Mouse (Mus musculus): ENCODE results near the gene Srm.

Gene Srm

DNA sequence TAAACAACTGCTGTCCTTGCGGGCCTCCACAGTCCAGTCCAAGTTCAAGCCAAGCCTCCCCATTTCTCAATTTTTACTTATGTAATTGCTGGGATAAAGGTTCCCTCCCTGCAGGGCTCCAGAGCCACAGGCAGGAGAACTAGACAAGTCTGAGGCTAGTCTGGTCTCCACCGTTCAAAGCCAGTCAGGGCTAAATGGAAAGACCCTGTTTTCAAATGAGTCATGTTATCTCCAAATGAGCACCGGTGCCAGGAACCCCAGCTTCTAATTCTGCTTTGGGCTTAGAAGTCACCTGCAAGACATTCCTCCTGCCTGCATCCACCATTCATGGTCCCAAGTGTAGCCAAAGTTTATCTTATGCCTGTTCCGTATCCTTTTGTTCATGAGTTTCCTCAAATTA, 10.6 kb downstream of the Srm start:
- in situ Hi-C loops (cut with MboI): loop anchor here (25.0 kb wide), 1 partner anchor 440 kb away; the partner anchor contains the start of genes Fbxo2, Fbxo44 and Fbxo6

DNA sequence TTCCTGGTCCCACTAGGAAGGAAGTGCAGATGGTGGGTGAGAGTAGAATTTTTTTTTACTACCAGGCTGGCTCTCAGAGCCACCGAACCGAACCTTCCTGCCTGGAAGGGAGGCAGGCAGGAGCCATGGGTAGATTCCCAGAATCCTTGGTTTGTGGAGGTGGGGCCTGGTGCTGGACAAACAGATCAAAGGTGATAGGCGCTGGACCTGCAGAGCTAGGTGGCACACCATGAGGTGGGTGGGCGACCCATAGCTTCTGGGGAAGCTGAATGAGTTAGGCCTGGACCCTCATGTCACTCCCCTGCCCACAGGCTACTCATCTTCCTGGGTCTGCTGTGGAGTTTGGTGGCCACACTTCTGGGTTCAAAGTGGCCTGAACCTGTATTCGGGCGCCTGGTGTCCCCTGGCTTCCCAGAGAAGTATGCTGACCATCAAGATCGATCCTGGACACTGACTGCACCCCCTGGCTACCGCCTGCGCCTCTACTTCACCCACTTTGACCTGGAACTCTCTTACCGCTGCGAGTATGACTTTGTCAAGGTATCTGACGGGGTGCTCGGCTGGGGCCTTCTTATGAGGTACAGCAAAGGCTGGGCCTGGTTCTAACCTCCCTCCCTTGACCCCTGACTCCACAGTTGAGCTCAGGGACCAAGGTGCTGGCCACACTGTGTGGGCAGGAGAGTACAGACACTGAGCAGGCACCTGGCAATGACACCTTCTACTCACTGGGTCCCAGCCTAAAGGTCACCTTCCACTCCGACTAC, 11.2 kb downstream of the Srm start, which contains the start of gene Masp2:
TSS of gene Masp2 (plus strand) at position 198 of the 764 bp plus-strand sequence.
- in situ Hi-C loops (cut with MboI): loop anchor here (25.0 kb wide), 1 partner anchor 440 kb away; the partner anchor contains the start of genes Fbxo2, Fbxo44 and Fbxo6

DNA sequence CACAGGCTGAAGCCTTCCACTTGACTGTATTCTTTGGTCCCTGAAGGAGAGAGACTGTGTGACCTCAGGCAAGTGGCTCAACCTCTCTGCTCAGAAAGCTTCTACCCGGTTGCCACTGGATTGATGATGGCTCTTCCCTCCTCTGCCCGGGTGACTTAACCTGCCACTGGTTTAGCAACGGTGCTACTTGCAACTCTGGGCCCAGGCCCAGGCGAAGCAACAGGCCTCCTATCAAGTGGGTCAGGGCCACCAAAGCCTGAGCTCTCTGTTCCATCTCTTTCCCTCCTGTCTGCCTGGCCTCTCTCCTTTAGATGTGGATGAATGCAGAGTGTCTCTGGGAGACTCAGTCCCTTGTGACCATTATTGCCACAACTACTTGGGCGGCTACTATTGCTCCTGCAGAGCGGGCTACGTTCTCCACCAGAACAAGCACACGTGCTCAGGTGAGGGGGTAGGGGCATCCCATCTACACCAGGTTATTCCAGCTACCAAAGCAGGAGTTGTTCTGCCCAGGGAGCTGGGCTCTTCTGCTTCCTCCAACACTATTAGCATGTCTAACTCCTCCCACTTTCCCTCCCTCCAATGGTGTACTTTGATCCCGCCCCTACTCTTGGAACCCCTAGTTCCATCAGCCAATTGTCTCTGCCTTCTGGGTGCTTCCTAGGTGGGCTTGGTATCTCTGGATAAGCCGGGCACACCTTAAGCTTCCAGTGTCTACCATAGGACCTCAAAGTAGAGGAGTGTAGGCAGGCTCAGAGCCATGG, 12.3 kb downstream of the Srm start:
- in situ Hi-C loops (cut with MboI): loop anchor here (25.0 kb wide), 1 partner anchor 441 kb away; the partner anchor contains the start of genes Fbxo2, Fbxo44 and Fbxo6

DNA sequence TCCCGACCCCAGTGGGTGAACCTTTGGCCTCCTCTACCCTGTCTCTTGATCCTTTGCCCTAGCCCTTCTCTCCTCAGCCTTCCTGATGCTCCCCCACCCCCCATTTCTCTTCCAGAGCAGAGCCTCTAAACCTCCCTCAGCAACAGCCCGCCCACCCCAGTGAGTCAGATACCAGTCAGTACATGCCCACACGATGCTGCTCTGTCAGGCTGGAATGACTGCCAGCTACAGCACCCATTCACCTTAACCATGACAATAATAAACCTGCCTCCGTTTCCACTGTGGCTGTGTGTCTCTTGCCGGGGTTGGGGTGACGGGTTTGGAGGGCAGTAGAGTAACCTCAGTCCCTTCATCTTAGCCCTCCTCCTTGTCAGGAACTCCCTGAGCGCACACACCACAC, 12.8 kb downstream of the Srm start:
- in situ Hi-C loops (cut with MboI): loop anchor here (25.0 kb wide), 1 partner anchor 442 kb away; the partner anchor contains the start of genes Fbxo2, Fbxo44 and Fbxo6

DNA sequence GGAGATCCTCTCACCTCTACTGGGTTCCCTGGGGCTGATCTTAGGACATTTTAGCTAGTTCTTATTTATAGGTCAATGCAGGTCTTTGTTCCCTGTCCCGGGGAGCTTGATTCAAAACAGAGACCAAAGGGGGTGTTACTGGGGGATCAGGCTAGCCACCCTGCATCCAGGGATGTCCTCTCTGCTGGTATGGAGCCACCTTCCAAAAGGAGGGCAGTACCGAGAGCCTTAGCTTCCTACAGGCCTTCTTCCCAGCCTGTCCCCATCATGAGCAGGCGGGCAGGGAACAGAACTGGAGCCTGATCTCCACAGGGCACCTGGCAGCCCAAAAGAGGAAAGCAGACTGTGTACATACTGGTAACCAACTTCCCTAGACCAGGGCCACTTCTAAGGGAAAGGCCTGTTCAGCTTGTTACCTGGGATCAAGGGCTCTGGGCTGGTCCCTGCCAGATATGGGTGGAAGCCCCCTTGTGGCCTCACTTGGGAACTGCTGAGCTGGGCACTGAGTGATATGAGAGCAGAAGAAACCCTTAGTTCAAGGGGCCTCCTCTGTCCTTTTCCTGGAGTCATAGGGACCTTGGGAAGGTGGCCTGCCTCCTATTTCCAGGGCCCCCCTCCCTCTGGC, 13.3 kb downstream of the Srm start:
- in situ Hi-C loops (cut with MboI): loop anchor here (25.0 kb wide), 1 partner anchor 442 kb away; the partner anchor contains the start of genes Fbxo2, Fbxo44 and Fbxo6

DNA sequence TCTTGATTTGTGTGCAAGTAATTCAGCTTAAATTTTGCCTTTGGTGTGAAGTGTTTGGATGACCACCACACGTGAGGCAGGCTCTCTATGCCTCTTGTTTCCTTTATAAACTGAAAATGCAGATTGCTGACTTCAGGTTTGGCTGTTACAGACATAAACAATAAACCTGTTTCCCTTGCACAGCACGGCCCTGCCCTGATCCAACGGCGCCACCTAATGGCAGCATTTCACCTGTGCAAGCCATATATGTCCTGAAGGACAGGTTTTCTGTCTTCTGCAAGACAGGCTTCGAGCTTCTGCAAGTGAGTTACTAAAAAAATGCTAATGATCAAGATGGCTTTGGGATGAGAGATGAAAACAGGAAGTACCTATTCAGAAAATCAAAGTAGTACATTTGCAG, 16.5 kb downstream of the Srm start:
- in situ Hi-C loops (cut with MboI): loop anchor here (25.0 kb wide), 1 partner anchor 445 kb away; the partner anchor contains the start of genes Fbxo2, Fbxo44 and Fbxo6

DNA sequence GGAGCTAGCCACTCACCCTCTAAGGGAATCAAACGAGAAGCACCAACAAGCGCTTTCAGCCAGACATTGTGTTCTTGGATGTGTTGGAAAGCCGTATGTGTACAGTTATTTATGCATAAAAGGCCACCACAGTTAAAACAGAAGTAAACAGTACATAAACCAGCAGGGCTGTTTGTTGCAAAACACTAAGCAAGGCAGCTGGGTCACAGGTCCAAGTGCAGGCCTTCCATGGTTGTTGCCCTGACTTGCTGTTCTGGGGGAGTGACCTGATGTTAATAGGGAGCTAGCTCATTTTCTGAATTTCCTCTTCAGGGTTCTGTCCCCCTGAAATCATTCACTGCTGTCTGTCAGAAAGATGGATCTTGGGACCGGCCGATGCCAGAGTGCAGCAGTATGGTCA, 18.5 kb downstream of the Srm start:
- in situ Hi-C loops (cut with MboI): loop anchor here (25.0 kb wide), 1 partner anchor 448 kb away; the partner anchor contains the start of genes Fbxo2, Fbxo44 and Fbxo6

DNA sequence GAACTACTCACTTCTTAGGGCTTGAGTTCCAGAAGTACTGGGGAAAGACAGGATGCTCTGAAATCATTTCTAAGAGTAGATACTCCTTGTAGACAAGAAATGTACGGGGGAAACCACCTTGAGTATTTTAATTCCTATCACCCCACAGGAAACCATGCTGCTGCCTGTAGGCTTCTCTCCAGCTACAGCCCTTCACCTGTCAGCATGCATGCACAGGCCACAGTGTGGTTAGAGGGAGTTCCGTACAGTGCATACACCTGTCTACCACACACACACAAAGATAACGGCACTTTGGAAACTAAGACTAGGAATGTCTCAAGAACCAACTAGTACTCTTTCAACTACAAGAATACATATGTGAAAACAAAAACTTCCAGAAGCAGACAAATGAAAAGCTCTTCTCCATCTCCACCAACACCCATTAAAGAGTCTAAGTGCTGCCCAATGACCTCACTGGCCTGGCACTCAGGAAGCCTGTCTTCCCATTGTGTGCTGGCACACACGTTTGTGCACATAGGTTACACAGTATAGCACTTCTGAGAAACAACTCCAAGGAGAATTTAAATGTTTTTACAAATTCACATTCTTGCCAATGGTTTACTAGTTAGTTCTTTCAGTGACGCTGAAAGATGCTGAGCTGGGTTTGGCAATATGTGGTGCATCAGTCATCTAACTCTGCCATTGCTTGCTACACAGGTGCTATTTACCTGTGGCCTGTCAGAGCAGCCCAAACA, 19.5 kb downstream of the Srm start:
- in situ Hi-C loops (cut with MboI): loop anchor here (25.0 kb wide), 1 partner anchor 448 kb away; the partner anchor contains the start of genes Fbxo2, Fbxo44 and Fbxo6

DNA sequence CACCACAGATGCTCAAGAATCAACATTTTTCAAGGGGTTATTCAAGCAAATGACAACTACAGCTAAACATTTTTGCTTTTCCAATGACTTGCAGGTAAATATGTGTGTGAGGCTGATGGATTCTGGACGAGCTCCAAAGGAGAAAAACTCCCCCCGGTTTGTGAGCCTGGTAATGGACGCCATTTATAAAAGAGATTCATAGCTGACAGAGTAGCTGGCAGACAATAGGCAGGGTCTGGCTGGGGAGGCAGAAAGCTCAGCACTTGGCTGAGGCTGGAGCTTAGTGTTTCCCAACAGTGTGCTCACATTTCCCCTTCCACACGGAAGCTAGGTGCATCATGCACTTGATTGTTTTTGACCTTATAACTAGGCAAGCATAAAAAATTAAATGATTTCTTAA, 21.3 kb downstream of the Srm start:
- in situ Hi-C loops (cut with MboI): loop anchor here (25.0 kb wide), 1 partner anchor 450 kb away; the partner anchor contains the start of genes Fbxo2, Fbxo44 and Fbxo6

DNA sequence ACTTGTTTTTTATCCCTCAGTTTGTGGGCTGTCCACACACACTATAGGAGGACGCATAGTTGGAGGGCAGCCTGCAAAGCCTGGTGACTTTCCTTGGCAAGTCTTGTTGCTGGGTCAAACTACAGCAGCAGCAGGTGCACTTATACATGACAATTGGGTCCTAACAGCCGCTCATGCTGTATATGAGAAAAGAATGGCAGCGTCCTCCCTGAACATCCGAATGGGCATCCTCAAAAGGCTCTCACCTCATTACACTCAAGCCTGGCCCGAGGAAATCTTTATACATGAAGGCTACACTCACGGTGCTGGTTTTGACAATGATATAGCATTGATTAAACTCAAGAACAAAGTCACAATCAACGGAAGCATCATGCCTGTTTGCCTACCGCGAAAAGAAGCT, 22.4 kb downstream of the Srm start:
- in situ Hi-C loops (cut with MboI): loop anchor here (25.0 kb wide), 1 partner anchor 451 kb away; the partner anchor contains the start of genes Fbxo2, Fbxo44 and Fbxo6

DNA sequence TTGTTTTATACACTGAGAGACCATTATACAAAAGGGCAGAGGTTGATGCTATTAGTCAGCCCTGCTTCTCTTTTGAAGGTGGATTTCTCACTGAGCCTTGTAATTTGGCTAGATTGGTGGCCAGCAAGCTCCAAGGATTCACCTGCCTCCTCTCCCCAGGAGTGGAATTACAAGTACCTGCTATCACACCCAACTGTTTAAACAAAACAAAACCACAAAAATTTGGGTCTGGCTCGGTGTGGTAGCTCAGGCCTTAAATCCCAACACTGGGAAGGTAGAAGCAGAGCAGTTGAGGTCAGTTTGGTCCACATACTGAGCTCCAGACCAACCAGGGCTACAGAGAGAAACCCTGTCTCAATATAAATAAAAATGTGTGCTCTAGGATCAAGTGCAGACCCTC, 28.5 kb downstream of the Srm start:
- in situ Hi-C loops (cut with MboI): loop anchor here (25.0 kb wide), 1 partner anchor 458 kb away; the partner anchor contains the start of genes Fbxo2, Fbxo44 and Fbxo6

DNA sequence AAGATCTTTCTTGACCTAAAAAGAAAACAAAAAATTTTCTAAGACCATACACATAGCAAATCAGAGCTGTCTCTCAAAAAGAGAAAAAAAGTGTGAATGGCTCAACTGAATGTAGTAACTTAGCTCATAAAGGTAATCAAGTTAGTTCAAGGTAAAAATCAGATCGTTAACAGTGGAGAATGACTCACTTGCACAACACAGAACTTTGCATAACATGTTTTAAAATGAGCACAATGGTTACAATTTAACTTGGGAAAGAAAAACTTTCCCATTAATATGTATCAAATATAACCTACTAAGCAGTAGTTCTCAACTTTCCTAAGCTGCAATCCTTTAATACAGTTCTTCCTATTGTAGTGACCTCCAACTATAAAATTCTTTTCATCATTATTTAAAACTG, 29.4 kb downstream of the Srm start:
- in situ Hi-C loops (cut with MboI): loop anchor here (25.0 kb wide), 1 partner anchor 458 kb away; the partner anchor contains the start of genes Fbxo2, Fbxo44 and Fbxo6

DNA sequence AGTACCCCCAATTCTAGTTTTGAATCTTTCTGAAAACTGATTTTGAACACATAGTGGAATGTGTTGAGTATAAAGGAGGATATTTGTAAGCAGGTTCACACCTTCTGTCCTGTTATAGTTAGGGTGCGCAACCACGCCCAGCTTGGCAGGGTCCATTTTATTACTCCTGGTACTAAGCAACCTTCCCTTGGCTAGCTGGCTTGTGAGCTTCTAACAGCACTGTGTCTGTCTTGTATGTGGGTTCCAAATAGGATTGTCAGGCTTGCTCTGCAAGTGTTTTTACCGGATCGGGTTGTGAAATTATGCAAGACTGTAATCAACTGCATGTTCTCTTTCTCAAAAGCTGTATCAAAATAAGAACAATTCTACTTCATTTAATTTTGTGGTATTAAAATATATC, 31.2 kb downstream of the Srm start:
- in situ Hi-C loops (cut with MboI): loop anchor here (25.0 kb wide), 1 partner anchor 460 kb away; the partner anchor contains the start of genes Fbxo2, Fbxo44 and Fbxo6

DNA sequence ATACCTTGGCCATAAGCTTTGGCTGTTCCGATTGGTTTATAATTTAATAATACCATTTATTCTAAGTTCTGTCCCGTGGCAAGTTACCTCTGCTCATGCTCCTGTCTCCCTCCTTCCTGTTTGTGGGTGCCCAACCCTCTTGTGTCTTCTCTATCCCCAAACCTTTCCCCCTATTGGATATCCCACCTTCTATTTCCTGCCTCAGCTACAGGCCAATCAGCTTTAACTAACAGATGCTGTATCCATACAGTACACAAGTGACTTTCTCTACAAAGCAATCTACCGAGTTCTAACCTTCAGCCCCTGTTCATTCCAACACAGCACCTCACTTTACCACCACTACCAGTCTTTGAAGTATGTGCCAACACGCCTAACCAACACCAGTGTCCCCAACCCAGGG, 32.3 kb downstream of the Srm start:
- in situ Hi-C loops (cut with MboI): loop anchor here (25.0 kb wide), 1 partner anchor 461 kb away; the partner anchor contains the start of genes Fbxo2, Fbxo44 and Fbxo6

DNA sequence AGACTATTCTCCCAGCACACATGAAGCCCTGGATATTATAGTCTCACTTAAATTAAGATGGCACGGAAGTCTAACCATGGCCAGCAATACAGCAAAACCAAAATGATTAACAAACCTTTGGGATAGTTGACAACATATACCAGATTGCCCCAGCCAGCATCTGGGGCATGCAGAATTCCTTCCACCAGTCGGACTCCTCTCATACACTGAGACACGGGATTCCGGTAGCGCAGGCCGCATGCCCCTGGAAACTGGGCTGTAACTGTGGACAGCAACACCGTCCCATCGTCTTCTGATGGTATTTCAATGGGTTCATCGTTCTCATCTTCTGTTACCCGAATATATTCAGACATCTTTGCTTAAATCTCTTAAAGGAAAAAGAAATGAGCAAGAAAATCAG, 33.7 kb downstream of the Srm start:
- in situ Hi-C loops (cut with MboI): no loop called here

DNA sequence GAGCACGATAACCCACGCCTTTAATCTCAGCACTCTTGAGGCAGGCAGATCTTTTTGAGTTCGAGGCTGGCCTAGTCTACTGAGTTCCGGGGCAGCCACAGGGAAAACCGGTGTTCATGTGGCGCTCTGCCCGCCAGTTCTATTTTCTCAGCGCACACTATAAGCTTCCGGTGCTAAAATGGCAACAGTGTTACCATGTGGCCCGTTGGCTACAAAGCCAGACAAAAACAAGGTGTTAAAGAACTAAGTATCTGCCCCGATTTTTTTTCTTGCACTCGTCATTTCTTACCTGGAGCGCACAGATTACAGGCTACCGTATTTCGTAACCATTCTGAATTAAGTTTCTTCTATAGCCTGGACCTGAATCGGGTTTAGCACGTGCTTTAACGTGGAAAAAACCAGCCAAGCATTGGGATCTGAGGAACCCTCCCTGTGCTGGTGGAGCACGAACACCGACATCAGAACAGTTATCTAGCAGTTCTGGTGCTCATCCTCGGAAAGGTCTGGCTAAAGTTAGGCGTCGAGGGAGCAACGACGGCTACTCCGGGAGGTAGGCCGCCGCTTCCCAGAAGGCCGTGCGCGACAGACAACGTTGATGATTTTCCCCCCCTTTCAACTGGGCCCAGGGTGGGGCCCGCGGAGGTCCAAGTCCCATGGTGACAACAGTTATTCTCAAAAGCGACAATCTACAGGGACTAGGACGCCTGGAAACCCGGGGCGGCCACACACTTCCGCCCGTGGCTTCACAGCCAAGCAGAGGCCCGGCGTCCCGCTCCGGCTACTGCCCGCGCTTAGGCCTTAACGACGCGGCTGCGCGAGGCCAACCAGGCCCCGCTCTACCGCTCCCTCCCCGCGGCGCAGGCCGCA, 34.7 kb downstream of the Srm start:
- in situ Hi-C loops (cut with MboI): no loop called here

DNA sequence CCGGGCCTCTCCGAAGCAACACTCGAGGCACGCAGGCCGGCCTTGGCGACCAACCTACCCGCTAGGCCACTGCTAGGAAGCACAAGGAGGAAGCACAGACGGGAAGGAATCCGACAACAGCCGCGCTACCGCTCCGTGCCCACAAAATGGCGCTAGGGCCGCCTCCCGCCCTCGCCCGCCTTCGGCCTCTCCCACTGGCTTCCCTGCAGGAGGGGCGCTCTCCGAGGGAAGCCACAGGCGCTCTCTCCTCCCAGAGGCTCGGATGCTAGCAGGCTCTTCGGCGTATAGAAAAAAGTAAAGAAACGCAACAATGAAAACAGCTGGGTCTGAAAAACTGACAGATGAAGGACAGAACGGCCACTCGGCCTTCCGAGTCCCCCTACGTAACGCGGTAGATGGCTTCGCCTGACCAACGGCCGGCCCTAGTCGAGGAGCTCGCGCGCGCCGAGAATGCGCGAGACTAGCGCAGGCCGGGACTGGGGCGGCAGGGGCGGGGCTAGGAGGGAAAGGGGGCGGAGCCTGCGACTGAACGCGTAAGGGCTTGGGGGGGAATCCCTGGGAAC, 35.4 kb downstream of the Srm start, which contains the start of gene Tardbp:
TSS of gene Tardbp (minus strand) at position 397 of the 563 bp plus-strand sequence.
- in situ Hi-C loops (cut with MboI): no loop called here

DNA sequence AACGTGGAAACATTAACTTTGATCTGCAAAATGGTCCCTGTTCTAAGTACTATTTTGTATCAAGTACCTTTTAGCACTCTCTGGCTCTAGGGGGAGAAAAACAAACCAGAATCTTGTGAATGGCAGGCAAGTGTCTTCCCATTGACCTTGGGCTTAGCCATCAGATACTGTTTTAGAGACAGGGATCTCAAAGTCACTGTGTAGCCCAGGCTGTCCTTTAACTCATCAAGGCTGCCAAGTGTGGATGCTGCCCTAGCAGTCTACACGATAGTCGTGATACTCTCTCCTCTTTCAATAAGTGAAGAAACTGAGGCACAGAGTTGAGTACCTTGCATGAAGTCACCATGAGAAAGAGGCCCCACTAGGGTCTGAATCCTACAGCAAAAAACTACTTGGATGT, 35.9 kb downstream of the Srm start:
- in situ Hi-C loops (cut with MboI): no loop called here

DNA sequence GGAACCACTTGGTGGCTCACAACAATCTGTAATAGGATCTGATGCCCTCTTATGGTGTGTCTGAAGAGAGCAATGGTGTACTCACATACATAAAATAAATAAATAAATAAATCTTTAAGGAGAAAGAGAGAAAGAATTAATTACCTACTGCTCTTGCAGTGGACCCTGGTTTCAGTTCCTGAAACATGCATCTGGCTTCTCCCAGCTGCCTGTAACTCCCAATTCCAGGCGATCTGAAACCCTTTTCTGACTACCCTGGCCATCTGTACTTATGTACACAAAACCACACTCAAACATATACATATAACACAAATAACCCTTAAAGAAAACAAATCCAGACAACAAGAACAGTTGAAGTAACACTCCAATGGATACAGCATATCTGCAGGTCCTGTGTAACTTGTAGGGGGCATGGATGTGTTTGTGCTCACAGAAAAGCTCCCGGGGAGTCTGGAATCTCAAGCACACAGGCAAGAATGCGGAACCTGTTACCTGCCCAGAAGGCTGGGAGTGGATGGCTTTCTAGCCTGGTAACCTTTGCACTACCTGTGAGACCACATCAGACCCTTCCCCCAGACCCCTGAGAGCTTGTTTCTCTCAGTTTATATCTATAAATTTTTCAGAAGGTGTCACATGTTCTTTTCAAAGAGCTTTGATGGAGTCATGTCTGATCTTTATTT, 40.9 kb downstream of the Srm start:
- in situ Hi-C loops (cut with MboI): no loop called here

Data from mature B cell (primary cell).